Mouse (Mus musculus): ENCODE measurements at regions not wholly inside any gene's neighbourhood (a gene's known extent, or its start where the extent isn't known, plus 50 kb on each side); places are given as distances from the start of the nearest gene placed in this dataset.

DNA sequence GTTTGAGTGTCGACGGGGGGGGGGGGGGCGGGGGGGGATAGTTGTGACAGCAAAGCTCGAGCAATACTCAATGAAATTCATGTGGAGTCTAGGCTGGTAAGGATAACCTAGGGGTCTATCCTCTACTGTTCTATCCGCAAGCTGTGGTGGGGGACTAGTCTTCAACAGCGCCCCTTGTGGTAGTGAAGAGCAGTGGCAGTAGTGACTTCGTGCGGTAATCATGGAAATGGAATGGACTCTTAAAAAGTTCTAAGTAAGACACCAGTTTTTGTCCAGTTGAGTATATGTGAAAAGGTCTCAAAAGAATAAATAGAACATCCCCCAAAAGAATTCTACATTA is 51.1 kb upstream of the Lrig1 start:
- Histone ChIP-seq H3K27ac (ENCODE audit: control insufficient read depth, insufficient read depth, low read depth, low read length, poor library complexity) (no peak overlapping the region), H3K4me3 (replicated peaks; ENCODE audit: control insufficient read depth, low read depth, low read length) (no peak overlapping the region), H3K4me1 (ENCODE audit: control insufficient read depth, insufficient read depth, low read length) (no peaks in the 10 kb centered on the region; the same call in 1 of the 2 replicates)
- TF ChIP-seq CTCF (IDR thresholded peaks at IDR 0.05; ENCODE audit: control insufficient read depth, insufficient read depth, low read length) (peak; percentile 61), POLR2A (IDR thresholded peaks at IDR 0.05; ENCODE audit: borderline replicate concordance, control insufficient read depth, low read depth, low read length) (no peak)
- 46% methylated on average over 8 of the region's 8 CpGs for WGBS

GRCm38 (mm10) chr6:94750228-94751100 is 50.5 kb upstream of the Lrig1 start:
- H3K27ac ChIP-seq (ENCODE audit: control insufficient read depth, insufficient read depth, low read depth, low read length, poor library complexity): no peak overlapping the region
- 54% methylated on average over 13 of the region's 13 CpGs for WGBS
- H3K4me1 ChIP-seq (ENCODE audit: control insufficient read depth, insufficient read depth, low read length): no peaks in the 10 kb centered on the region; the same call in 1 of the 2 replicates
- TF ChIP-seq CTCF (IDR thresholded peaks at IDR 0.05; ENCODE audit: control insufficient read depth, insufficient read depth, low read length): no peak
- no peak for TF ChIP-seq POLR2A (IDR thresholded peaks at IDR 0.05; ENCODE audit: borderline replicate concordance, control insufficient read depth, low read depth, low read length)
- no peak overlapping the region for H3K4me3 ChIP-seq (replicated peaks; ENCODE audit: control insufficient read depth, low read depth, low read length)

Measured in bone marrow, adult 2 months (tissue).